Mouse (Mus musculus) liver, adult 2 months (tissue): ENCODE measurements at regions not wholly inside any gene's neighbourhood (a gene's known extent, or its start where the extent isn't known, plus 50 kb on each side); places are given as distances from the start of the nearest gene placed in this dataset.

ENCODE experiments used
- DNase-seq: peaks from one replicate; pipeline ENCODE4 v3.0.0-alpha.2; 2011; ENCODE audit warnings: low read depth, low spot score; ENCODE audit errors: extremely low read depth
- H3K27ac ChIP-seq: fragments of 200-500 bp; replicated peaks from 2 replicates; pipeline ENCODE4 v1.5.1; 2012; ENCODE audit warnings: low read depth, mild to moderate bottlenecking, control low read depth, inconsistent platforms, low read length; ENCODE audit not compliant: insufficient read depth
- H3K27me3 ChIP-seq: fragments of 200-500 bp; 2 replicates; pipeline ENCODE4 v1.6.1; 2012; ENCODE audit warnings: mild to moderate bottlenecking, moderate library complexity, low read length, inconsistent platforms; ENCODE audit not compliant: control insufficient read depth, insufficient read depth
- H3K36me3 ChIP-seq: fragments of 200-500 bp; 2 replicates; pipeline ENCODE4 v1.6.1; 2012; ENCODE audit warnings: low read length, inconsistent platforms; ENCODE audit not compliant: control insufficient read depth, insufficient read depth
- H3K4me1 ChIP-seq: fragments of 200-500 bp; 2 replicates; pipeline ENCODE4 v1.6.1; 2011; ENCODE audit warnings: low read length; ENCODE audit not compliant: control insufficient read depth, insufficient read depth
- H3K4me3 ChIP-seq: fragments of 200-500 bp; 2 replicates; pipeline ENCODE4 v1.5.1; 2011; ENCODE audit warnings: low read depth, mild to moderate bottlenecking, control low read depth, low read length, moderate library complexity; ENCODE audit not compliant: insufficient read depth
- H3K79me2 ChIP-seq: fragments of 200-500 bp; 2 replicates; pipeline ENCODE4 v1.6.1; 2012; ENCODE audit warnings: inconsistent platforms, mild to moderate bottlenecking, low read length, moderate library complexity; ENCODE audit not compliant: control insufficient read depth, insufficient read depth
- H3K9ac ChIP-seq: fragments of 200-500 bp; 2 replicates; pipeline ENCODE4 v1.6.1; 2012; ENCODE audit warnings: low read depth, mild to moderate bottlenecking, control low read depth, inconsistent platforms, low read length
- CTCF ChIP-seq: fragments of 200-500 bp; IDR thresholded peaks from 2 replicates; pipeline ENCODE4 v1.5.1; 2011; ENCODE audit warnings: low read depth, low read length, control low read depth
- POLR2A ChIP-seq: fragments of 200-500 bp; IDR thresholded peaks from 2 replicates; pipeline ENCODE4 v1.6.1; 2011; ENCODE audit warnings: low read length, control low read depth; ENCODE audit not compliant: insufficient read depth; ENCODE audit errors: extremely low read depth
- WGBS: fragments of 180-500 bp; shearing (Covaris S2); methylation state at CpG from one replicate; pipeline ENCODE4 v1.1.7; 2018; 5-methylcytosine and 5-hydroxymethylcytosine counted together

- Histone ChIP-seq H3K27ac (no peak overlapping the region), H3K4me1 (no peaks in the 10 kb centered on the region), H3K36me3 (no peaks in the 10 kb centered on the region), H3K79me2 (no peaks in the 10 kb centered on the region), H3K4me3 (no peak overlapping the region), H3K9ac (no peak overlapping the region), H3K27me3 (no peaks in the 10 kb centered on the region)
- WGBS, result 77% methylated on average over 3 of the region's 3 CpGs
- no peak for TF ChIP-seq POLR2A
- TF ChIP-seq CTCF, result no peak
- no peak for DNase-seq
Measured at GRCm38 (mm10) chr6:70072007-70072406, 720.0 kb downstream of the Rpia start.

GRCm38 (mm10) chr6:70067716-70068415 lies 724.2 kb downstream of the Rpia start:
- WGBS, result 82% methylated on average over 6 of the region's 6 CpGs
- Histone ChIP-seq H3K4me1 (no peaks in the 10 kb centered on the region), H3K9ac (no peak overlapping the region), H3K27ac (no peak overlapping the region), H3K27me3 (no peaks in the 10 kb centered on the region), H3K79me2 (no peaks in the 10 kb centered on the region), H3K4me3 (no peak overlapping the region), H3K36me3 (no peaks in the 10 kb centered on the region)
- TF ChIP-seq POLR2A (no peak), CTCF (no peak)
- DNase-seq, result no peak

- DNase-seq, result no peak
- no peaks in the 10 kb centered on the region for H3K4me1 ChIP-seq
- H3K9ac ChIP-seq, result no peak overlapping the region
- WGBS, result 77% methylated on average over 1 of the region's 1 CpGs
- no peaks in the 10 kb centered on the region for H3K27me3 ChIP-seq
- no peak overlapping the region for H3K4me3 ChIP-seq
- H3K27ac ChIP-seq, result no peak overlapping the region
- no peaks in the 10 kb centered on the region for H3K79me2 ChIP-seq
- no peaks in the 10 kb centered on the region for H3K36me3 ChIP-seq
- TF ChIP-seq CTCF (no peak), POLR2A (no peak)
Measured at GRCm38 (mm10) chr6:70059028-70059427, 733.0 kb downstream of the Rpia start.

- TF ChIP-seq CTCF, result no peak
- TF ChIP-seq POLR2A, result no peak
- H3K27ac ChIP-seq, result no peak overlapping the region
- H3K79me2 ChIP-seq, result no peaks in the 10 kb centered on the region
- no peak for DNase-seq
- H3K9ac ChIP-seq, result no peak overlapping the region
- no peaks in the 10 kb centered on the region for H3K4me1 ChIP-seq
- no peaks in the 10 kb centered on the region for H3K36me3 ChIP-seq
- H3K4me3 ChIP-seq, result no peak overlapping the region
- 85% methylated on average over 3 of the region's 3 CpGs for WGBS
- no peaks in the 10 kb centered on the region for H3K27me3 ChIP-seq
Measured at GRCm38 (mm10) chr6:70058374-70058773, 733.7 kb downstream of the Rpia start.

GRCm38 (mm10) chr6:70040894-70041293 lies 751.1 kb downstream of the Rpia start:
- H3K27ac ChIP-seq, result no peak overlapping the region
- DNase-seq, result no peak
- H3K4me1 ChIP-seq, result no peaks in the 10 kb centered on the region
- no peak for TF ChIP-seq CTCF
- no peak for TF ChIP-seq POLR2A
- H3K36me3 ChIP-seq, result no peaks in the 10 kb centered on the region
- 53% methylated on average over 2 of the region's 2 CpGs for WGBS
- no peak overlapping the region for H3K9ac ChIP-seq
- no peaks in the 10 kb centered on the region for H3K79me2 ChIP-seq
- no peaks in the 10 kb centered on the region for H3K27me3 ChIP-seq
- no peak overlapping the region for H3K4me3 ChIP-seq

- H3K4me3 ChIP-seq, result no peak overlapping the region
- H3K36me3 ChIP-seq, result no peaks in the 10 kb centered on the region
- H3K27ac ChIP-seq, result no peak overlapping the region
- DNase-seq, result no peak
- no peaks in the 10 kb centered on the region for H3K79me2 ChIP-seq
- no peak overlapping the region for H3K9ac ChIP-seq
- 58% methylated on average over 1 of the region's 1 CpGs for WGBS
- no peaks in the 10 kb centered on the region for H3K4me1 ChIP-seq
- H3K27me3 ChIP-seq, result no peaks in the 10 kb centered on the region
- TF ChIP-seq CTCF, result no peak
Measured at GRCm38 (mm10) chr6:70033674-70034073, 758.4 kb downstream of the Rpia start.
